Comparison of ENCODE assay signal across 8 mouse cellular contexts in the genomic region with DNA sequence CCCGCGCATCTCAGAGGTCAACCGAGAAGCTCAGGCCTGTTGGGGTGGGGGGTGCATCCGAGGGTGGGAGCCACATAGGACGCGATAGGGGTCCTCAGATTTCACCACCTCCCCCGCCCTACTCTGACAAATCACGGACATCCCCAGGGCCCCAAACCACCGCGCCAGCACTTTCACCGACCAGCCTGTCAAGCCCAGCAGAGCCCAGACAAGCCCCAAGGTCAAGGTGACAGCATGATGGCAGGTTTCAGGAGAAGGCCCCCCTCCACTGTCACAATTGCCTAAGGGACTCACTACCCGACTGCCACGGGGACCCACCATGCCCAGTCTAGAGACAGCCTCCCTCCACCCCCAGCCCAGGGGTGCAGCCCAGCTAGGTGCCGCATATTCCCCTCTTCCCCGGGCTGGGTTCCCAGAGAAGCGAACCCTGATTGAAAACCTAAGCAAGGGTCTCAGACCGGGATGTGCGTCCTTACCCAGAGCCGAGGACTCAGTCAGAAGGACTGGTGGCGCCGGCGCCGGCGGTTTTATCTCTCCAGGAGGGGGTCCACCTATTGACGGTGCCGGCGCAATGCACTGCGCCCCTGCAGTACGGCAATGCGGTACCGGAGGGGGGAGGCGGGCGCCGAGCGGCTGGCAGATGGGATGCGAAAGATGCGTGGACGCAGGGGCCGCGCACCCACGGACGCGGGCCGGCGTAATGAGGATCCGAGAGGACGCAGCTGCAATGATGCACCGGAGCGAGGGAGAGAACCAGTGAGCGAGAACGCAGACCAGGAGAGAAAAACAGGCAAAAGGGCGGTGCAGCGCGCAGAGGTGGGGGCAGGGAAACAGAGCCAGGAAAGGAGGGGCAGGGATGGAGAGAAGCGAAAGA. TPM values are rescaled to one million over a fixed set of nuclear protein-coding genes. Genes with fewer than 3 reads are reported as not detected.
DNase-seq lines count a peak whose midpoint lies in the region; ATAC-seq and TF ChIP-seq lines count a peak whose summit lies in the region.

Gene Eef1a2 (minus strand): TSS at position 767 of the 874 bp plus-strand sequence.

- intact Hi-C loops in left cerebral cortex, adult 2 months (cut with DNase I) = loop anchor here (2.0 kb wide), 2 partner anchors 18 to 30 kb away; partner anchors contain the start of gene Ppdpf

- 2% methylated on average over 55 of the region's 55 CpGs for WGBS in forebrain, embryonic 12.5 days
- 3% methylated on average over 55 of the region's 55 CpGs for WGBS in heart, embryonic 13.5 days

- H3K27ac ChIP-seq in forebrain, embryonic 12.5 days = peak within 1 kb of the TSS; percentile 61; the same call in 1 of the 2 replicates
- peak within 1 kb of the TSS; percentile 93 for H3K27ac ChIP-seq in heart, embryonic 13.5 days (replicated peaks)
- H3K27ac ChIP-seq in left cerebral cortex, adult 2 months = peak within 1 kb of the TSS; percentile 99

- H3K4me2 ChIP-seq in forebrain, embryonic 12.5 days = peak within 1 kb of the TSS; percentile 75
- H3K4me2 ChIP-seq in heart, embryonic 13.5 days = peak within 1 kb of the TSS; percentile 73

- ATAC-seq in forebrain, embryonic 12.5 days (ENCODE audit: low FRiP score) = peak; percentile 63
- ATAC-seq in heart, embryonic 13.5 days (ENCODE audit: extremely low read depth, insufficient number of reproducible peaks, low FRiP score, low TSS enrichment) = no peak

- no peaks in the 10 kb centered on the region for H3K36me3 ChIP-seq in forebrain, embryonic 12.5 days (replicated peaks)
- peaks cover 22% of the 10 kb centered on the region for H3K36me3 ChIP-seq in heart, embryonic 13.5 days

- peaks cover 34% of the 10 kb centered on the region for H3K4me1 ChIP-seq in forebrain, embryonic 12.5 days
- H3K4me1 ChIP-seq in heart, embryonic 13.5 days = peaks cover 60% of the 10 kb centered on the region

- peaks cover 56% of the 10 kb centered on the region for H3K27me3 ChIP-seq in forebrain, embryonic 12.5 days
- H3K27me3 ChIP-seq in heart, embryonic 13.5 days (replicated peaks) = peaks cover 59% of the 10 kb centered on the region

- DNase-seq in Muller cell, postnatal 12 days (ENCODE audit: inconsistent ontology term) = peak; percentile 32
- DNase-seq in adrenal gland, postnatal 4 days (ENCODE audit: low spot score in 2 of 2) = no peak
- peak; percentile 87 to 93 for DNase-seq in left cerebral cortex, adult 2 months (ENCODE audit: extremely low spot score in 1 of 2, low spot score in 2 of 2)
- DNase-seq in retina, postnatal 1 day = peak; percentile 66
- DNase-seq in yolk sac, embryonic 10.5 days (ENCODE audit: low spot score) = no peak
- no peak for DNase-seq in spleen, adult 18-20 months

- peak; percentile 23 for TF ChIP-seq CTCF in left cerebral cortex, adult 2 months (IDR thresholded peaks at IDR 0.05)

- H3K9me3 ChIP-seq in forebrain, embryonic 12.5 days = no peaks in the 10 kb centered on the region
- no peaks in the 10 kb centered on the region for H3K9me3 ChIP-seq in heart, embryonic 13.5 days

- peak within 1 kb of the TSS; percentile 62 for H3K9ac ChIP-seq in forebrain, embryonic 12.5 days
- H3K9ac ChIP-seq in heart, embryonic 13.5 days = peak within 1 kb of the TSS; percentile 91

- H3K4me3 ChIP-seq in forebrain, embryonic 12.5 days (replicated peaks) = peak within 1 kb of the TSS; percentile 45
- peak within 1 kb of the TSS; percentile 66 for H3K4me3 ChIP-seq in heart, embryonic 13.5 days
- H3K4me3 ChIP-seq in left cerebral cortex, adult 2 months = peak within 1 kb of the TSS; percentile 74

RNA-seq across cellular contexts. Expression of gene Eef1a2, which starts in this region (rescaled TPM):
- total RNA-seq in adrenal gland, postnatal 4 days (2021) = 10 to 100 TPM; 76.3 to 76.6 TPM
- polyA plus RNA-seq in forebrain, embryonic 12.5 days (2016; fragmentation: Nextera tagmentation; extraction: Ambion mirVana) = 1.1 and 1.4 TPM in 2 replicates
- polyA plus RNA-seq in heart, embryonic 13.5 days (2015; fragmentation: Nextera tagmentation; extraction: Ambion mirVana) = 7.8 and 9.7 TPM in 2 replicates
- 1,000 to 10,000 TPM; 1,380 to 1,388 TPM for total RNA-seq in left cerebral cortex, adult 2 months (2021)

Comparison
In these comparisons a context has a peak if more than half of its experiments do, and no peak if none do; other contexts are left out.
1. RNA of gene Eef1a2 (total RNA-seq): 1,380 to 1,388 TPM in left cerebral cortex, adult 2 months; 76.3 to 76.6 TPM in adrenal gland, postnatal 4 days; every median in the first group is over 10 times any median in the second.
2. DNase-seq: peak in Muller cell, postnatal 12 days (single experiment), left cerebral cortex, adult 2 months (2 of 2) and retina, postnatal 1 day (single experiment); none in adrenal gland, postnatal 4 days (0 of 2), yolk sac, embryonic 10.5 days (single experiment) and spleen, adult 18-20 months (0 of 2).
3. Peak in every context shown above with its lines, with median percentiles within 50 percentile points of each other: H3K27ac ChIP-seq and H3K4me3 ChIP-seq.